Mouse (Mus musculus) MEL (cell line): ENCODE measurements around the gene Rad50. TPM values are rescaled to one million over a fixed set of nuclear protein-coding genes. Genes with fewer than 3 reads are reported as not detected.
A peak's percentile ranks its signal among the peaks of the same experiment; 100 is the strongest.

Experiments used
- DNase-seq: peaks from one replicate; pipeline ENCODE4 v3.0.0; 2011; ENCODE audit warnings: low read depth, low spot score
- H3K27ac ChIP-seq: 2 replicates; pipeline ENCODE4 v1.5.1; 2012; ENCODE audit warnings: low read depth, mild to moderate bottlenecking, control low read depth, low read length, moderate library complexity; ENCODE audit not compliant: control insufficient read depth
- H3K27me3 ChIP-seq, 2 experiments: fragments of 150-350 bp in 1 of 2; sonication (generic) in 1 of 2; 2 replicates each; pipeline ENCODE4 v1.6.1; 2012; ENCODE audit warnings: low read length in 2 of 2, mild to moderate bottlenecking in 2 of 2, improper control_type of control experiment in 1 of 2, moderate library complexity in 1 of 2; ENCODE audit not compliant: insufficient read depth in 2 of 2, control insufficient read depth in 1 of 2
- H3K36me3 ChIP-seq, 2 experiments: 2 replicates each; pipeline ENCODE4 v1.6.1; 2012 to 2014; ENCODE audit warnings: low read length in 2 of 2, improper control_type of control experiment in 1 of 2, inconsistent platforms in 1 of 2, mild to moderate bottlenecking in 1 of 2; ENCODE audit not compliant: insufficient read depth in 2 of 2, control insufficient read depth in 1 of 2
- H3K4me1 ChIP-seq, 2 experiments: fragments of 150-350 bp in 1 of 2; sonication (generic) in 1 of 2; 2 replicates each; pipeline ENCODE4 v1.6.1; 2012; ENCODE audit warnings: low read length in 2 of 2, improper control_type of control experiment in 1 of 2, mild to moderate bottlenecking in 1 of 2; ENCODE audit not compliant: insufficient read depth in 2 of 2, control insufficient read depth in 1 of 2
- H3K4me3 ChIP-seq, 2 experiments: fragments of 150-350 bp in 1 of 2; sonication (generic) in 1 of 2; 2 replicates each; pipeline ENCODE4 v1.5.1; 2012; ENCODE audit warnings: low read depth in 2 of 2, low read length in 2 of 2, mild to moderate bottlenecking in 2 of 2, moderate library complexity in 2 of 2, control low read depth in 1 of 2, improper control_type of control experiment in 1 of 2; ENCODE audit not compliant: control insufficient read depth in 1 of 2, insufficient read depth in 1 of 2
- H3K79me2 ChIP-seq: 2 replicates; pipeline ENCODE4 v1.6.1; 2012; ENCODE audit warnings: mild to moderate bottlenecking, low read length, moderate library complexity; ENCODE audit not compliant: control insufficient read depth, poor library complexity, insufficient read depth
- H3K9ac ChIP-seq: 2 replicates; pipeline ENCODE4 v1.6.1; 2012; ENCODE audit warnings: low read depth, mild to moderate bottlenecking, control low read depth, low read length, moderate library complexity; ENCODE audit not compliant: control insufficient read depth, poor library complexity, severe bottlenecking
- H3K9me3 ChIP-seq: fragments of 150-350 bp; sonication (generic); replicated peaks from 2 replicates; pipeline ENCODE4 v1.6.1; 2012; ENCODE audit warnings: mild to moderate bottlenecking, low read length, improper control_type of control experiment, moderate library complexity; ENCODE audit not compliant: insufficient read depth
- BHLHE40 ChIP-seq: IDR thresholded peaks from 2 replicates; pipeline ENCODE4 v1.6.1; 2012; ENCODE audit warnings: low read depth, mild to moderate bottlenecking, inconsistent platforms, low read length, improper control_type of control experiment, borderline replicate concordance
- CHD1 ChIP-seq: IDR thresholded peaks from 2 replicates; pipeline ENCODE4 v1.6.1; 2012; ENCODE audit warnings: low read depth, mild to moderate bottlenecking, inconsistent platforms, low read length, improper control_type of control experiment
- CTCF ChIP-seq, 3 experiments: IDR thresholded peaks in 2 of 3; conservative IDR thresholded peaks in 1 of 3; 2 replicates each; pipeline ENCODE4 v1.5.1; 2011 to 2012; ENCODE audit warnings: low read length in 3 of 3, low read depth in 2 of 3, mild to moderate bottlenecking in 2 of 3, improper control_type of control experiment in 1 of 3, inconsistent platforms in 1 of 3, mixed read lengths in 1 of 3, moderate library complexity in 1 of 3; ENCODE audit not compliant: control insufficient read depth in 1 of 3, insufficient read depth in 1 of 3, poor library complexity in 1 of 3, severe bottlenecking in 1 of 3
- ETS1 ChIP-seq: IDR thresholded peaks from 2 replicates; pipeline ENCODE4 v1.6.1; 2012; ENCODE audit warnings: low read depth, mild to moderate bottlenecking, inconsistent platforms, low read length, improper control_type of control experiment, moderate library complexity
- GABPA ChIP-seq: IDR thresholded peaks from 2 replicates; pipeline ENCODE4 v1.6.1; 2012; ENCODE audit warnings: low read depth, mild to moderate bottlenecking, inconsistent platforms, low read length, improper control_type of control experiment, moderate library complexity
- GATA1 ChIP-seq: IDR thresholded peaks from 2 replicates; pipeline ENCODE4 v1.6.1; 2011; ENCODE audit warnings: low read depth, low read length, improper control_type of control experiment
- HCFC1 ChIP-seq: IDR thresholded peaks from 2 replicates; pipeline ENCODE4 v1.6.1; 2012; ENCODE audit warnings: low read depth, mild to moderate bottlenecking, inconsistent platforms, low read length, improper control_type of control experiment, moderate library complexity
- JUND ChIP-seq: IDR thresholded peaks from 2 replicates; pipeline ENCODE4 v1.6.1; 2011; ENCODE audit warnings: low read depth, mild to moderate bottlenecking, improper control_type of control experiment, low read length
- KAT2A ChIP-seq: conservative IDR thresholded peaks from 2 replicates; pipeline ENCODE4 v1.6.1; 2012; ENCODE audit warnings: low read depth, low read length, improper control_type of control experiment, inconsistent platforms
- MAFK ChIP-seq: IDR thresholded peaks from 2 replicates; pipeline ENCODE4 v1.6.1; 2011; ENCODE audit warnings: low read depth, mild to moderate bottlenecking, low read length, improper control_type of control experiment, borderline replicate concordance
- MAZ ChIP-seq: IDR thresholded peaks from 2 replicates; pipeline ENCODE4 v1.6.1; 2012; ENCODE audit warnings: low read depth, mild to moderate bottlenecking, inconsistent platforms, low read length, improper control_type of control experiment
- NELFE ChIP-seq: IDR thresholded peaks from 2 replicates; pipeline ENCODE4 v1.6.1; 2011; ENCODE audit warnings: low read depth, low read length, improper control_type of control experiment
- NRF1 ChIP-seq: IDR thresholded peaks from 2 replicates; pipeline ENCODE4 v1.6.1; 2014; ENCODE audit warnings: low read depth, mild to moderate bottlenecking, inconsistent platforms, low read length, improper control_type of control experiment, moderate library complexity; ENCODE audit not compliant: poor library complexity, insufficient read depth, severe bottlenecking
- POLR2A ChIP-seq, 2 experiments: IDR thresholded peaks; 2 replicates each; pipeline ENCODE4 v1.6.1; 2011 to 2012; ENCODE audit warnings: low read length in 2 of 2, mild to moderate bottlenecking in 2 of 2, control low read depth in 1 of 2, improper control_type of control experiment in 1 of 2, low read depth in 1 of 2, moderate library complexity in 1 of 2; ENCODE audit not compliant: control insufficient read depth in 1 of 2, insufficient read depth in 1 of 2, poor library complexity in 1 of 2
- POLR2AphosphoS5 ChIP-seq: IDR thresholded peaks from 2 replicates; pipeline ENCODE4 v1.6.1; 2012; ENCODE audit warnings: low read depth, borderline replicate concordance, mild to moderate bottlenecking, inconsistent platforms, low read length, moderate library complexity, mixed read lengths
- RAD21 ChIP-seq: IDR thresholded peaks from 2 replicates; pipeline ENCODE4 v1.6.1; 2011; ENCODE audit warnings: mild to moderate bottlenecking, low read depth, low read length, improper control_type of control experiment
- TBP ChIP-seq: IDR thresholded peaks from 2 replicates; pipeline ENCODE4 v1.8.0; 2011; ENCODE audit warnings: low read depth, low read length, improper control_type of control experiment
- UBTF ChIP-seq: IDR thresholded peaks from 2 replicates; pipeline ENCODE4 v1.6.1; 2012; ENCODE audit warnings: low read depth, mild to moderate bottlenecking, inconsistent platforms, low read length, improper control_type of control experiment, moderate library complexity, borderline replicate concordance; ENCODE audit not compliant: insufficient read depth
- USF1 ChIP-seq: IDR thresholded peaks from 2 replicates; pipeline ENCODE4 v1.6.1; 2014; ENCODE audit warnings: low read depth, mild to moderate bottlenecking, inconsistent platforms, low read length, improper control_type of control experiment, moderate library complexity
- ZMIZ1 ChIP-seq: IDR thresholded peaks from 2 replicates; pipeline ENCODE4 v1.6.1; 2012; ENCODE audit warnings: low read depth, mild to moderate bottlenecking, inconsistent platforms, low read length, improper control_type of control experiment, moderate library complexity
- polyA plus RNA-seq, 2 experiments: library from polyadenylated mRNA; stranded (reverse) in 1 of 2; unstranded in 1 of 2; fragments of >175 nt in 1 of 2; fragments of >200 nt in 1 of 2; gene quantifications; 2 replicates each; pipeline versions ENCODE4 v1.2.1 to v1.2.4; 2012; ENCODE audit warnings: low replicate concordance in 2 of 2, low read depth in 1 of 2; ENCODE audit not compliant: insufficient read length in 2 of 2, insufficient read depth in 1 of 2, missing spikeins in 1 of 2
- total RNA-seq: library from RNA; depleted of rRNA; stranded (reverse); fragments of 300-350 nt; gene quantifications from 2 replicates; pipeline ENCODE4 v1.2.3, GENCODE M21; 2012

Rad50 gene
- total and polyA plus RNA-seq, 3 experiments = 32.6 to 447 (median 44.6) TPM

- no peak overlapping the region for H3K4me3 ChIP-seq
- no peak overlapping the region for H3K9ac ChIP-seq
- H3K27me3 ChIP-seq = no peaks in the 10 kb centered on the region
- H3K79me2 ChIP-seq = no peaks in the 10 kb centered on the region
- TF ChIP-seq ETS1 = no peak
- no peak for TF ChIP-seq POLR2AphosphoS5
- no peak for TF ChIP-seq ZMIZ1
- TF ChIP-seq JUND = no peak
- TF ChIP-seq MAFK = no peak
- TF ChIP-seq HCFC1 = no peak
- TF ChIP-seq TBP = no peak
- TF ChIP-seq KAT2A = no peak
- no peak for TF ChIP-seq CTCF (IDR thresholded peaks at IDR 0.05 in 2 of 3, conservative IDR thresholded peaks at IDR 0.05 in 1 of 3; ENCODE audit: control insufficient read depth in 1 of 3, insufficient read depth in 1 of 3, low read depth in 2 of 3, low read length in 3 of 3, poor library complexity in 1 of 3, severe bottlenecking in 1 of 3)
- TF ChIP-seq MAZ = no peak
- TF ChIP-seq UBTF = no peak
- TF ChIP-seq CHD1 = no peak
- no peak for TF ChIP-seq POLR2A (IDR thresholded peaks at IDR 0.05; ENCODE audit: control insufficient read depth in 1 of 2, insufficient read depth in 1 of 2, low read depth in 1 of 2, low read length in 2 of 2, poor library complexity in 1 of 2)
- no peak for TF ChIP-seq NELFE
- TF ChIP-seq GABPA = no peak
- no peak for TF ChIP-seq NRF1
- TF ChIP-seq GATA1 = no peak
- no peak for TF ChIP-seq BHLHE40
- no peaks in the 10 kb centered on the region for H3K9me3 ChIP-seq
- no peak for DNase-seq
- no peaks in the 10 kb centered on the region for H3K4me1 ChIP-seq
- peaks cover 6 to 38% of the 10 kb centered on the region in 2 experiments for H3K36me3 ChIP-seq
- H3K27ac ChIP-seq = no peak overlapping the region
These were observed 7.8 kb downstream of the Rad50 start for GRCm38 (mm10) chr11:53699351-53699750.

- DNase-seq = no peak
- no peak overlapping the region for H3K27ac ChIP-seq
- no peak overlapping the region for H3K4me3 ChIP-seq
- H3K9me3 ChIP-seq = no peaks in the 10 kb centered on the region
- H3K79me2 ChIP-seq = no peaks in the 10 kb centered on the region
- no peaks in the 10 kb centered on the region for H3K27me3 ChIP-seq
- H3K4me1 ChIP-seq = no peaks in the 10 kb centered on the region
- H3K9ac ChIP-seq = no peak overlapping the region
- TF ChIP-seq CTCF (IDR thresholded peaks at IDR 0.05 in 2 of 3, conservative IDR thresholded peaks at IDR 0.05 in 1 of 3; ENCODE audit: control insufficient read depth in 1 of 3, insufficient read depth in 1 of 3, low read depth in 2 of 3, low read length in 3 of 3, poor library complexity in 1 of 3, severe bottlenecking in 1 of 3) (peak in 1 of 3 experiments; percentile 16; a peak in 1 of 6 replicates), RAD21 (no peak), USF1 (no peak), CHD1 (no peak)
- TF ChIP-seq, all 39 proteins: peak for 1
- peaks cover 3 to 40% of the 10 kb centered on the region in 2 experiments for H3K36me3 ChIP-seq
These were observed 8.6 kb downstream of the Rad50 start for GRCm38 (mm10) chr11:53698521-53698920.
